Mouse (Mus musculus) CD4-positive, CD25-positive, alpha-beta regulatory T cell, adult 4 months (primary cell): ENCODE results near the gene Actr3. TPM values are rescaled to one million over a fixed set of nuclear protein-coding genes. Genes with fewer than 3 reads are reported as not detected.

ENCODE experiments used
- ATAC-seq: one replicate; pipeline ENCODE4 v1.8.0; 2017
- polyA plus RNA-seq, 2 experiments: library from polyadenylated mRNA; unstranded; fragments of 100-300 nt; shearing (Covaris generic); gene quantifications; one replicate each; pipeline ENCODE4 v1.2.1; 2017

Gene Actr3
- polyA plus RNA-seq, result 100 to 1,000 TPM; 428 to 528 TPM

DNA sequence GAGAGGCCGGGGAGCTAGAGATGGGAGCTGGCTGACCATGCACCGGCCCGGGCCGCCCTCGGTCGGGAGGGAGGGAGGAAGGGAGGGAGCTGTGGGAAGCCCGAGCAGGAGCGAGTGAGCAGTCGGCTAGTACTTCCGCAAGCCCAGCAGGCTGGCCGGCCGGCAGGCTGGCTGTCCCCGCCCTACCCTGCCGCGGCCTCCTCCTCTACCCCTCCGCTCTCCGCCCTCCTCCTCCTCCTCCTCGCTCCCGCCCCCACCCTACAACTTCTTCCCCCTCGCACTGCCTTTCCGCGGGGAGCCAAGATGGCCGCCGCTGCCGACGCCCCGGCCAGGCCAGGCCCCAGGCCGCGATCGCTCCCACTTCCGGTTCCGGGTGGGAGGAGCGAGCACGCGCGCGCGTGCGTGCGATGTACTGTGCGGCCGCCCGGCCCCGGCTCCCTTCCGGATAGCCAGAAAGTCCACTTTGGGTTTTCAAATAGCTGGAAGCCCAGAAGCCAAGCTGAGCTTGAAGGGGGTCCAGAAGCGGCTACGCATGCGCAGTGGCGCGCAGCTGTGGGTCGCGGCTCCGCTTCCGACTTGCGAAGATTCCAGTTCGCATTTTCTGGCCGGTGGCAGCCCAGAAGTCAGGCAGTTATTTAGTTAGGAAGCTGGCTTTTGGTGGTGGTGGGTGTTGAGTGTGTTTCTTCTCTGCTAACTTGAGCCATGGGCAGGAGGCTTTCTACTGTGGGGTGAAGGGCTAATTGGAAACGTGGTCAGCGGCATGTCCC is at the start of gene Actr3:
TSS of gene Actr3 (minus strand) at position 359 of the 767 bp plus-strand sequence.
- peak; percentile 65 for ATAC-seq

DNA sequence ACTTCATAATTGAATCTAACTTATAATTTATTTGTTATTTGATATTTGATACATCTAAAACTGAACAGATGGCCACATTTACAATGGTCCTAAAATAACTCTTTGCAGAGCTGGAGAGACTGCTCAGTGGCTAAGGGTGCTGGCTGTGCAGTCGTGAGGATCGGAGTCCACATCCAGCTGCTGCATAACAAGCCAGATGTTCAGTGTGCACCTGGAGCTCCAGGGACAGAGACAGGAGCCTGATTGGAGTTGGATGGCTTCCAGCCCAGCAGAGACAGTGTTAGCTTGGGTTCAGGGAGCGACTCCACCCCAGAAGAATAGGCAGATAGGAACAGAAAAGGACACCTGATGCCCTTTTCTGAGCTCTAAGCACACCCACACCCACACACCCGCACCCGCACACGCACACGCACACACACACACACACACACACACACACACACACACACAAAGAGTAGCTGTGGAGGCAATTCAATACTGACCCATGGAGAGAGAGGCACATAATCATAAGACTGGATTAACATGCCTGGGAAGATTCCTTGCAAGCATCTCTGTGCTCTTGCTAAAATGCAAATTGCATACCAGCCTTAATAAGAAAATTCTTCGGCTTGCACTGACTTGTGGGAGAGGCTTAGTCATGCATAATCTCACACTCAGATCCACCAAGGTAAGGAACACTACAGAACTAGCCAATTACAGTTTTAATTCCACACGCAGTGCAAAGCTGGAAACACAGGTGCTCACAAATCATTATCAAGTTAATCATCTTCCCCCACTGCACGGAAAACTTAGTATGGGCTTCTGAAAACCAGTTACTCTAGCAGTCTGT is 47.1 kb upstream of the Actr3 start:
- no peak for ATAC-seq

DNA sequence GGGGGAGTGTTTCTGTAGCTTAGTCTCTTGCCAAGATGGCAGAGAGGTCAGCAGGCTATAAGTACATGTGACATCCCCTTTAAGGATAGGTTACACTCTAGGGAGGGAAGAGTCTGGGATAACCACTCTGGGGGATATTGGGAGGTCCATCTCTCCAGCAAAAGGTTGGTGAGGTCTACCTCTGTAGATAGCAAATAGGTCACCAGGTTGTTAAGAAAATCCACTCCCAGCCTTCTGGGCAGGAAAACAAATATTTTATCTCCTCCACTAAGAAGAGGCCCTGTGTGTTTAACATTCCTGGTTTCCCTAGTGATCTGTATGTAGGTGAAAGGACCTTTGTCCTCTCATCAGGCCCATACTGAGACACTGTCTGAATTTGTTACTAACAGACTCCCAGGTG is 46.3 kb upstream of the Actr3 start:
- no peak for ATAC-seq

DNA sequence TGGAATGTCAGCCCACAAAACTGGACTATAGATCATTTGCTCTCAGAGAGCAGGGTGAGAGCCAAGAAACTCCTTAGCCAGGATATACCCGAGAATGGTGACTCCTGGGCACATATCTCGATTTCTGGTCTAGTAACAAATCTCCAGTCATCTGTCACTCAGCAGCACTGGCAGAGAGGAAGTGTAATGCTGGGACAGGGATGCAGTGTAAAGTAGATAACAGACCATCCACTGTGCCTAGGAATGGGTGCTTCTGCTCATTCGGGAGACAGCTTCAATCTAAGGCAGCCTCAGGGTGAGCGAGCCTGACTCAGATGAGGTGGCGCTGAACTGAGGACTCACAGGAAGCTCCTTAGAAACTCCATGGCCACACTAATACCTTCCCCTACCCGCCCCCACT is 43.1 kb upstream of the Actr3 start:
- ATAC-seq, result no peak

GRCm38 (mm10) chr1:125475961-125476682 is 40.6 kb upstream of the Actr3 start:
- no peak for ATAC-seq

- ATAC-seq, result peak; percentile 85
Observed at GRCm38 (mm10) chr1:125473866-125474265, 38.3 kb upstream of the Actr3 start.

DNA sequence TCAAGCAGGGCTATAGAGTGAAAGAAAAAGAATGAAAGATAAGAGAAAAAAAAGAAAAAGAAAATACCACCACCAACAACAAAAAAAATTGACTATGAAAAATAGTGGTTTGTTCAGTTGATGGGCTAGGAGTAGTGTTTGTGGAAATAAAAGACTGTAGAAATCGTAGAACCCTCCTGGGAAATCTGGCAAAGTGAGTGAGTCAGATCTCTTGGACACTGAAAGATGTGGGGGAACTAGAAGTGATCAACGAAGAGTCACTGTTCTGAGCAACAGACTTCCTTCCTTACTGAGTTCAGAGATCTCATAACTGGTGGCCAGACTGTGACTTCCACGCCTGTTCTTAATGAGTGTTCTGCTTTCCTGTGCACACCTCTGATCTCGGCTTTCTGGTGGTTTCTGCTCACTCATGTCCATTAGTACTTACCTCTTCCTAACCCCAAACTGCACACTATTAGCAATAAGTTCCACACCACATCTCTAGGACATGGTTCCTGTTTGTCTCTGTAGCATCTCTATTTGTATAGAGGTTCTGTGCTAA is 37.7 kb upstream of the Actr3 start:
- ATAC-seq, result peak; percentile 37

- no peak for ATAC-seq
Observed at GRCm38 (mm10) chr1:125470805-125471648, 35.5 kb upstream of the Actr3 start.

DNA sequence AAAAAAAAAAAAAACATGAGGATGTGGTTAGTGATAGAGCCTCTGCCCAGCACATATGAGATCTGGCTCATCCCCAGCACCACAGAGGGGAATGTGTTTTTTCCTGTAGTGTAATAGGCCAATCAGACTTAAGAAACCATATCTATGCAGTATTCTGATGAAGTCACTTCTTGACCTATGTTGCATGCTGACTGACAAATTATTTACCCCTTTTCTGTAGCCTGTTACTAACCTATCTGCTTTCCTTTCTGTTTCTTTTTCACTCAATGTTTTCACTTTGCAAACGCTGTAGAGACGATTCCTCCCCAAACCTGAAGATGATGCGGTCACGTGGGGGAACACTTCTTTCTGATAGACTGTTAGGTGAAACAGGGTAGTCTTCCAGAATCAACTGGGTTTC is 32.4 kb upstream of the Actr3 start:
- ATAC-seq, result peak; percentile 77

GRCm38 (mm10) chr1:125466621-125467257 is 31.2 kb upstream of the Actr3 start:
- ATAC-seq, result peak; percentile 59

DNA sequence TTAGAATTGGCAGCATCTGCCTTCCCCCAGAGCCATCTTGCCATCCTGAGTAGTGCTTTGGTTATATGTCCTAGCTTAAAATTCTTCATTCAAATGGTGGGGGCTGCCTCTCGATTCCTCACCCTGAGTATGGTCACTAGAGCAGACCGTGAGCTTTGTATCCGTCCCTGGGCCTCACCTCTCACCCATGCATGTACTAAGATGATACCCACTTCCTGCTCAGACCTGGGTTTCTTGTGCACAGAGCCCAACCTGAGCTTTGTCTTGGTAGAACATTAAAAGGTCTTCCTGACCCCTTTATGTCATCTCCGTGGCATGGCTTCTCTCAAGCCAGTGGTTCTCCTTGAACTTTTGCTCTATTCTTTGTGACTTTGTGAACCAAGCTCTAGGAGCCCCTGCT is 28.5 kb upstream of the Actr3 start:
- ATAC-seq, result peak; percentile 16

DNA sequence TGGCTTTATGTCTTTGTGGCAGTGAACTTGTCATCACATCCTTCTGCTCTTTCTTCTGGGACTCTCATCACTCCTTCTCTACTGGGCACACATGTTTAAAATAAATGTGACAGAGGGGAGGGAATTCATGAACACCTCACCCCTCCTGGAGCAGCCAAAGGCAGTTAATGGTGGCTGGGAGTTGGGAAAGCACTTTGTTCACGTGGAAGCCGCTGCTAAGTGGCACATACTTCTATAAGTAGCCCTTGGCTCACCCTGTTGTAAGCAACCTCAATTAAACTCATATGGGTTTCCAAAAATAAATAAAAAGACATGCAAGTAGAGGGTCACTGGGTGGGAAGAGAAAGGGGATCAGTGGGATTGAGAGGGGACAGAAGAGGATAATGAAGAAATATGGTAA is 27.8 kb upstream of the Actr3 start:
- no peak for ATAC-seq

DNA sequence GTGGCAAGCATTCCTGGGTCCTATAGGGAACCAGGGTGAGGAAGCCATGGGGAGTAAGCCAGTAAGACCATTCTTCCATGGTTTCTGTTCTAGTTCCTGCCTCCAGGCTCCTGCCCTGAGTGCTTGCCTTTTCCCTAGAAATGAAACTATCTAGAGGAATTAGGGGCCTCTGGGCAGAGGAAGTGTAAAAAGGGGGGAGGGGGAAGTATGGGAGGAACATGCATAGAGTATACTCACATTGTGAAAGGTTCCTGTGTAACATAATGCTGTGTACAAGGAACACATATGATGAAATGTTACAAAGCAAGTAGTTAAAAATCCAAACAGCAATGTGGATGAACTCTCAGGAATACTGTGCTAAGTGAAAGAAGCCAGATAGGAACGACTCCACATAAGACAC is 27.4 kb upstream of the Actr3 start:
- ATAC-seq, result no peak

DNA sequence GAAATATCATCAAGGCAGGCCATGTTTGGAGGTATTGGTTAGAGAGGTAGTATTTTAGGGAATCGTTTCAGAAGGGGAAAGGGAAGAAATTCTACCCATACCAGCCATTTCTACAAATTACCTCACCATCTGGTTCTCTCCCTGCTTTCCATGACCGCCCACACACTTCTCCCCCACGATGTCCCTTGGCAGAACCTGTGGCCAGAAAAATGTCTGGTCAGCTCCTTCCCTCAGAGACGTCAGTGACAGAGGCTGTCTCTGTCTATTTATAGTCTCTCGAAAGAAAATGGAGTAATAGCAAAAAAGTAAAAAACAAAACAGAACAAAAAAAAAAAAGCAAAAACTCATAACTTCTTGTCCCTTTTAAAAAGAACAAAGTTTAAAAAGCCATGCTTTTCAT is 23.0 kb upstream of the Actr3 start:
- ATAC-seq, result no peak

- no peak for ATAC-seq
Observed at GRCm38 (mm10) chr1:125455128-125455527, 19.6 kb upstream of the Actr3 start.

- ATAC-seq, result no peak
Observed at GRCm38 (mm10) chr1:125450282-125451000, 14.9 kb upstream of the Actr3 start.

DNA sequence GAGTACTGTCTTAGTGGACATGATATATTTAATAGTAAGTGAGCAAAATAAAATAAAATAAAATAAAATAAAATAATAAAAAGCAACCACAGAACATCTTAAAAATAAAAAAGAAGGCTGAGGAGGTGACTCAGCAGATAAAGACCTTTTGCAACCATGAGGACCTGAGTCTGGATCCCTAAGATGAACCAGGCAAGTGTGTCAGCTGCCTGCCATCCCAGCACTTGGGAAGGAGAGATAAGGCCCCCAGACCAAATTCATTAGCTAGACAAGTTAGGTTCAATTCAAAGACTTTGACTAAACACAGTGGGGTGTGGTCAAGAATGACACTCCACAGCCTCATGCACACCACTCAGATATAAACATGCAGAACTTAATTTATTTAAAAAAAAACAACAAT is 12.4 kb upstream of the Actr3 start:
- no peak for ATAC-seq

- ATAC-seq, result peak; percentile 34
Observed at GRCm38 (mm10) chr1:125441679-125442078, 6.2 kb upstream of the Actr3 start.

GRCm38 (mm10) chr1:125441251-125441650 is 5.7 kb upstream of the Actr3 start:
- peak; percentile 72 for ATAC-seq

GRCm38 (mm10) chr1:125439556-125439955 is 4.0 kb upstream of the Actr3 start:
- ATAC-seq, result no peak

DNA sequence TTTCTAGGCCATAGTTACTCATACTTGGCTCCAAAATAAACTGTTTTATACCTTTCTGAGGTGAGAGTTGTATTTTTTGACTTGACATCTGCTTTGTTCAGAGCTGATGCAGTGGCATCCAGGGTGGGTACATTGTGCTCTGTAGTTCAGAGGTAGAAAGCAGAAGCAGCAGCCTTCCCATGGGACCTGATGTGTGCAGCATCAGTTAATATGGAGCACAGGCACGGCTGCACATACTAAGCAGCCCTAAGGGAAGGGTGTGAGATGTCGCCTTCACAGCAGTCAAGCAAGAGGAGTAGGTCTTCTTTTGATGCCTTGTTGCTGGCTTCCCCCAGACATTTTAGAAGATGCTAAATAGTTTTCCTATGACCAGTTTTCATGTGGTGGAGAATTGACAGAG is 3.3 kb upstream of the Actr3 start:
- no peak for ATAC-seq
